Comparison of ENCODE assay signal across 10 mouse cellular contexts in genomic region chr1:132290921-132291675, GRCm38 (mm10). TPM values are rescaled to one million over a fixed set of nuclear protein-coding genes. Genes with fewer than 3 reads are reported as not detected.
DNase-seq lines count a peak whose midpoint lies in the region; ATAC-seq lines count a peak whose summit lies in the region.
"Had no signal": no experiment of that assay in that cellular context is flagged by ENCODE, and none has a peak within 500 bp of the region (broad histone marks: within the 10 kb centered on the region; RNA-seq: fewer than 3 reads in every experiment).

No protein-coding gene starts in this region.

- H3K9ac ChIP-seq in lung, embryonic 16.5 days (ENCODE audit: low read length), result no peak overlapping the region
- H3K9ac ChIP-seq in hindbrain, embryonic 13.5 days, result peak overlapping the region; percentile 29; the same call in 1 of the 2 replicates

- no peak overlapping the region for H3K4me2 ChIP-seq in lung, embryonic 16.5 days (ENCODE audit: low read depth, low read length)
- no peak overlapping the region for H3K4me2 ChIP-seq in hindbrain, embryonic 13.5 days

- intact Hi-C loops in gastrocnemius, postnatal 14 days (cut with DNase I; ENCODE audit: low total_unique reads), result no loop called here

- DNase-seq in lung, postnatal 25 days (ENCODE audit: low spot score), result no peak
- peak; percentile 56 for DNase-seq in embryo, embryonic 11 days
- DNase-seq in retina, embryonic 14.5 days (ENCODE audit: low spot score), result peak; percentile 66
- DNase-seq in layer of hippocampus, postnatal 36 days, result no peak
- DNase-seq in gastrocnemius, postnatal 14 days, result no peak
- DNase-seq in gastrocnemius, postnatal 10 days, result no peak
- DNase-seq: gastrocnemius, postnatal 25 days had no signal

- no peaks in the 10 kb centered on the region for H3K9me3 ChIP-seq in lung, embryonic 16.5 days (ENCODE audit: control insufficient read depth, low read length)
- H3K9me3 ChIP-seq in hindbrain, embryonic 13.5 days, result no peaks in the 10 kb centered on the region

- H3K27me3 ChIP-seq in lung, embryonic 16.5 days (ENCODE audit: control insufficient read depth, insufficient read depth, low read depth, low read length), result no peaks in the 10 kb centered on the region
- 0 out of 2 replicates have a peak, but pooled peaks cover 11% of the 10 kb centered on the region for H3K27me3 ChIP-seq in hindbrain, embryonic 13.5 days

- ATAC-seq in lung, embryonic 16.5 days (ENCODE audit: low read depth), result no peak
- ATAC-seq in hindbrain, embryonic 13.5 days (ENCODE audit: low FRiP score), result no peak; the same call in 1 of the 2 replicates

- H3K4me3 ChIP-seq in lung, embryonic 16.5 days (ENCODE audit: low read length), result no peak overlapping the region
- no peak overlapping the region for H3K4me3 ChIP-seq in hindbrain, embryonic 13.5 days

- H3K27ac ChIP-seq in lung, embryonic 16.5 days (ENCODE audit: low read length), result peak overlapping the region; percentile 89
- H3K27ac ChIP-seq in hindbrain, embryonic 13.5 days, result peak overlapping the region; percentile 75

- peaks cover 31% of the 10 kb centered on the region for H3K4me1 ChIP-seq in lung, embryonic 16.5 days (replicated peaks; ENCODE audit: control insufficient read depth, insufficient read depth, low read length)
- H3K4me1 ChIP-seq in hindbrain, embryonic 13.5 days (replicated peaks), result peaks cover 67% of the 10 kb centered on the region

- H3K36me3 ChIP-seq in lung, embryonic 16.5 days (ENCODE audit: control insufficient read depth, insufficient read depth, low read length), result no peaks in the 10 kb centered on the region
- no peaks in the 10 kb centered on the region for H3K36me3 ChIP-seq in hindbrain, embryonic 13.5 days

- 58% methylated on average over 11 of the region's 11 CpGs for WGBS in lung, embryonic 16.5 days
- 23% methylated on average over 11 of the region's 11 CpGs for WGBS in hindbrain, embryonic 13.5 days

RNA-seq across cellular contexts. Expression of gene Klhdc8a, which starts 7.3 kb away (rescaled TPM):
- 0.50 and 0.87 TPM in 2 replicates for polyA plus RNA-seq in lung, embryonic 16.5 days (2015; fragmentation: Nextera tagmentation; extraction: Ambion mirVana)
- 5.1 and 5.4 TPM in 2 replicates for polyA plus RNA-seq in hindbrain, embryonic 13.5 days (2015; fragmentation: Nextera tagmentation; extraction: Ambion mirVana)
- 1 to 10 TPM; 3.0 to 3.3 TPM for total RNA-seq in layer of hippocampus, postnatal 36 days (2021)
- under 1 TPM; 0.39 to 0.42 TPM for total RNA-seq in gastrocnemius, postnatal 14 days (2021)
- under 1 TPM; 0.45 to 0.52 TPM for total RNA-seq in gastrocnemius, postnatal 10 days (2021)
- total RNA-seq: neutrophil, adult 5-6 weeks had no signal

RNA-seq across cellular contexts. Expression of gene Nuak2, which starts 24.8 kb away (rescaled TPM):
- polyA plus RNA-seq in lung, embryonic 16.5 days (2015; fragmentation: Nextera tagmentation; extraction: Ambion mirVana), result 23.4 TPM in 2 replicates
- 17.6 and 22.5 TPM in 2 replicates for polyA plus RNA-seq in hindbrain, embryonic 13.5 days (2015; fragmentation: Nextera tagmentation; extraction: Ambion mirVana)
- total RNA-seq in layer of hippocampus, postnatal 36 days (2021), result 1 to 10 TPM in 1 of 2 experiments, under 1 TPM in 1; 0.63 to 1.1 TPM
- 1 to 10 TPM; 1.1 to 1.5 TPM for total RNA-seq in gastrocnemius, postnatal 14 days (2021)
- 1 to 10 TPM; 2.0 to 2.2 TPM for total RNA-seq in gastrocnemius, postnatal 10 days (2021)

Comparison
In these comparisons a context has a peak if more than half of its experiments do, and no peak if none do; other contexts are left out.
1. DNase-seq: peak in embryo, embryonic 11 days (single experiment) and retina, embryonic 14.5 days (single experiment); none in lung, postnatal 25 days (single experiment), layer of hippocampus, postnatal 36 days (0 of 2), gastrocnemius, postnatal 14 days (single experiment) and gastrocnemius, postnatal 10 days (single experiment).